Mouse (Mus musculus) limb, embryonic 14.5 days (tissue): Measurements from ENCODE around the gene Naa15. TPM values are rescaled to one million over a fixed set of nuclear protein-coding genes. Genes with fewer than 3 reads are reported as not detected.

ENCODE experiments used
- ATAC-seq: fragments of 200-750 bp; cut with Nextera tagmentation; 2 replicates; pipeline ENCODE4 v1.8.0; 2017; ENCODE audit warnings: low read depth, moderate number of reproducible peaks, moderate TSS enrichment; ENCODE audit not compliant: low FRiP score
- DNase-seq: peaks from one replicate; pipeline ENCODE4 v3.0.0-alpha.2; 2015; ENCODE audit warnings: low spot score
- H3K27ac ChIP-seq: fragments of 300-500 bp; sonication (generic); replicated peaks from 2 replicates; pipeline ENCODE4 v1.5.1; 2014; ENCODE audit warnings: low read depth, mild to moderate bottlenecking, low read length, moderate library complexity, mixed read lengths
- H3K27me3 ChIP-seq: fragments of 300-500 bp; sonication (generic); 2 replicates; pipeline ENCODE4 v1.6.1; 2014; ENCODE audit warnings: low read length, mixed read lengths; ENCODE audit not compliant: control insufficient read depth, insufficient read depth
- H3K36me3 ChIP-seq: fragments of 300-500 bp; sonication (generic); 2 replicates; pipeline ENCODE4 v1.6.1; 2014; ENCODE audit warnings: mild to moderate bottlenecking, low read length, moderate library complexity, mixed read lengths; ENCODE audit not compliant: control insufficient read depth, insufficient read depth
- H3K4me1 ChIP-seq: fragments of 300-500 bp; sonication (generic); 2 replicates; pipeline ENCODE4 v1.6.1; 2014; ENCODE audit warnings: antibody characterized with exemption, low read length, mixed read lengths; ENCODE audit not compliant: control insufficient read depth, insufficient read depth
- H3K4me2 ChIP-seq: fragments of 300-500 bp; sonication (generic); replicated peaks from 2 replicates; pipeline ENCODE4 v1.6.1; 2014; ENCODE audit warnings: low read depth, mild to moderate bottlenecking, low read length, moderate library complexity; ENCODE audit not compliant: severe bottlenecking
- H3K4me3 ChIP-seq: fragments of 300-500 bp; sonication (generic); replicated peaks from 2 replicates; pipeline ENCODE4 v1.5.1; 2014; ENCODE audit warnings: low read length
- H3K9ac ChIP-seq: fragments of 300-500 bp; sonication (generic); 2 replicates; pipeline ENCODE4 v1.6.1; 2014; ENCODE audit warnings: mild to moderate bottlenecking, low read depth, low read length, moderate library complexity; ENCODE audit not compliant: severe bottlenecking
- H3K9me3 ChIP-seq: fragments of 300-500 bp; sonication (generic); 2 replicates; pipeline ENCODE4 v1.6.1; 2016; ENCODE audit warnings: low read length; ENCODE audit not compliant: control insufficient read depth
- POLR2A ChIP-seq: fragments of 200-500 bp; IDR thresholded peaks from 2 replicates; pipeline ENCODE4 v1.8.0; 2012; ENCODE audit warnings: inconsistent platforms, mild to moderate bottlenecking, moderate library complexity, borderline replicate concordance; ENCODE audit not compliant: insufficient read depth, insufficient read length; ENCODE audit errors: extremely low read depth
- WGBS: fragments of 180-500 bp; shearing (Covaris S2); extraction: QIAGEN DNeasy Blood & Tissue Kit; methylation state at CpG from one replicate; pipeline ENCODE4 v1.1.7; 2014; 5-methylcytosine and 5-hydroxymethylcytosine counted together
- polyA plus RNA-seq, 2 experiments: library from polyadenylated mRNA; depleted of rRNA in 1 of 2; stranded (reverse) in 1 of 2; unstranded in 1 of 2; fragments of >200 nt; fragmentation: Nextera tagmentation in 1 of 2; extraction: Ambion mirVana in 1 of 2; gene quantifications; 2 replicates each; pipeline versions ENCODE4 v1.2.1 to v1.2.3; 2012 to 2014

The Naa15 gene
- polyA plus RNA-seq, 2 experiments = 26.9 to 37.4 TPM

- H3K9me3 ChIP-seq = no peaks in the 10 kb centered on the region
- ATAC-seq (no peak), DNase-seq (no peak)
- peaks cover 21% of the 10 kb centered on the region for H3K4me1 ChIP-seq
- H3K9ac ChIP-seq = no peak overlapping the region
- H3K27ac ChIP-seq = no peak overlapping the region
- 60% methylated on average over 3 of the region's 3 CpGs for WGBS
- no peak overlapping the region for H3K4me3 ChIP-seq
- no peaks in the 10 kb centered on the region for H3K36me3 ChIP-seq
- H3K27me3 ChIP-seq = no peaks in the 10 kb centered on the region
- no peak for TF ChIP-seq POLR2A
- no peak overlapping the region for H3K4me2 ChIP-seq
These were observed 66.9 kb downstream of the Naa15 start for GRCm38 (mm10) chr3:51481881-51482280.

GRCm38 (mm10) chr3:51482781-51483180, 67.8 kb downstream of the Naa15 start:
- H3K9ac ChIP-seq = peak overlapping the region; percentile 92
- no peak for TF ChIP-seq POLR2A
- DNase-seq = no peak
- H3K36me3 ChIP-seq = no peaks in the 10 kb centered on the region
- H3K9me3 ChIP-seq = no peaks in the 10 kb centered on the region
- H3K4me1 ChIP-seq = peaks cover 21% of the 10 kb centered on the region
- ATAC-seq = no peak
- peak overlapping the region; percentile 80 for H3K4me3 ChIP-seq
- no peaks in the 10 kb centered on the region for H3K27me3 ChIP-seq
- peak overlapping the region; percentile 77 for H3K4me2 ChIP-seq
- peak overlapping the region; percentile 94 for H3K27ac ChIP-seq
- WGBS = 63% methylated on average over 3 of the region's 3 CpGs

GRCm38 (mm10) chr3:51483741-51484359, 68.9 kb downstream of the Naa15 start, which contains the start of gene Rab33b:
TSS of gene Rab33b (plus strand) at chr3:51483920.
- WGBS = 5% methylated on average over 30 of the region's 70 CpGs
- peak; percentile 95 for ATAC-seq
- TF ChIP-seq POLR2A = peak; percentile 98

GRCm38 (mm10) chr3:51484370-51484769, 69.4 kb downstream of the Naa15 start:
- under 1% methylated on average over 29 of the region's 33 CpGs for WGBS
- peak; percentile 9; the same call in 1 of the 2 replicates for ATAC-seq

More at GRCm38 (mm10) chr3:51483741-51484359, 68.9 kb downstream of the Naa15 start, which contains the start of gene Rab33b:
- Histone ChIP-seq H3K4me2 (peak within 1 kb of the TSS; percentile 77), H3K9me3 (no peaks in the 10 kb centered on the region), H3K27ac (peak within 1 kb of the TSS; percentile 94), H3K27me3 (no peaks in the 10 kb centered on the region), H3K4me1 (peaks cover 21% of the 10 kb centered on the region), H3K4me3 (peak within 1 kb of the TSS; percentile 80), H3K9ac (peak within 1 kb of the TSS; percentile 92), H3K36me3 (no peaks in the 10 kb centered on the region)
- peak; percentile 96 for DNase-seq

GRCm38 (mm10) chr3:51485347-51485746, 70.4 kb downstream of the Naa15 start:
- ATAC-seq = no peak
- no peak for DNase-seq
- WGBS = 40% methylated on average over 4 of the region's 4 CpGs
- peaks cover 21% of the 10 kb centered on the region for H3K4me1 ChIP-seq
- H3K27ac ChIP-seq = no peak overlapping the region
- peak overlapping the region; percentile 77 for H3K4me2 ChIP-seq
- H3K4me3 ChIP-seq = peak overlapping the region; percentile 80
- no peaks in the 10 kb centered on the region for H3K36me3 ChIP-seq
- H3K9ac ChIP-seq = peak overlapping the region; percentile 92
- no peak for TF ChIP-seq POLR2A
- no peaks in the 10 kb centered on the region for H3K9me3 ChIP-seq
- H3K27me3 ChIP-seq = no peaks in the 10 kb centered on the region

More at GRCm38 (mm10) chr3:51484370-51484769, 69.4 kb downstream of the Naa15 start:
- peak overlapping the region; percentile 94 for H3K27ac ChIP-seq
- H3K4me2 ChIP-seq = peak overlapping the region; percentile 77
- DNase-seq = no peak
- H3K36me3 ChIP-seq = no peaks in the 10 kb centered on the region
- TF ChIP-seq POLR2A = no peak
- no peaks in the 10 kb centered on the region for H3K9me3 ChIP-seq
- no peaks in the 10 kb centered on the region for H3K27me3 ChIP-seq
- H3K4me1 ChIP-seq = peaks cover 21% of the 10 kb centered on the region
- peak overlapping the region; percentile 80 for H3K4me3 ChIP-seq
- peak overlapping the region; percentile 92 for H3K9ac ChIP-seq
